Mouse (Mus musculus): ENCODE results near the gene Specc1. TPM values are rescaled to one million over a fixed set of nuclear protein-coding genes. Genes with fewer than 3 reads are reported as not detected.

The Specc1 gene
- polyA plus RNA-seq, 1 experiment from 2014 or later = 13.4 TPM

- no peak overlapping the region for H3K27ac ChIP-seq (ENCODE audit: low read depth)
- DNase-seq (peak; percentile 92), ATAC-seq (ENCODE audit: insufficient read depth) (peak; percentile 49; the same call in 1 of the 2 replicates)
- H3K27me3 ChIP-seq (ENCODE audit: insufficient read depth, low read length) = no peaks in the 10 kb centered on the region
- no peaks in the 10 kb centered on the region for H3K4me1 ChIP-seq (ENCODE audit: insufficient read depth)
- no peaks in the 10 kb centered on the region for H3K9me3 ChIP-seq (ENCODE audit: low read depth, low read length)
- H3K4me2 ChIP-seq = no peak overlapping the region
- 40% methylated on average over 9 of the region's 9 CpGs for WGBS
- peak; percentile 88 for TF ChIP-seq CTCF (IDR thresholded peaks at IDR 0.05; ENCODE audit: low read depth)
- H3K9ac ChIP-seq = no peak overlapping the region
- no peak overlapping the region for H3K4me3 ChIP-seq (ENCODE audit: low read depth, low read length)
- H3K36me3 ChIP-seq (ENCODE audit: insufficient read depth) = no peaks in the 10 kb centered on the region
Measured at GRCm38 (mm10) chr11:62047817-62048640, 91.5 kb downstream of the Specc1 start.

- Histone ChIP-seq H3K9me3 (ENCODE audit: low read depth, low read length) (no peaks in the 10 kb centered on the region), H3K27ac (ENCODE audit: low read depth) (no peak overlapping the region), H3K36me3 (ENCODE audit: insufficient read depth) (no peaks in the 10 kb centered on the region), H3K27me3 (ENCODE audit: insufficient read depth, low read length) (no peaks in the 10 kb centered on the region), H3K4me1 (ENCODE audit: insufficient read depth) (no peaks in the 10 kb centered on the region), H3K4me2 (no peak overlapping the region), H3K9ac (no peak overlapping the region), H3K4me3 (ENCODE audit: low read depth, low read length) (no peak overlapping the region)
- no peak for TF ChIP-seq CTCF (IDR thresholded peaks at IDR 0.05; ENCODE audit: low read depth)
- ATAC-seq (ENCODE audit: insufficient read depth) (no peak), DNase-seq (no peak)
Measured at GRCm38 (mm10) chr11:62049170-62049569, 92.6 kb downstream of the Specc1 start.

GRCm38 (mm10) chr11:62050356-62051330 lies 94.1 kb downstream of the Specc1 start:
- no peak overlapping the region for H3K4me2 ChIP-seq
- 59% methylated on average over 8 of the region's 8 CpGs for WGBS
- no peak overlapping the region for H3K27ac ChIP-seq (ENCODE audit: low read depth)
- no peak for DNase-seq
- no peak overlapping the region for H3K9ac ChIP-seq
- ATAC-seq (ENCODE audit: insufficient read depth) = no peak
- no peaks in the 10 kb centered on the region for H3K4me1 ChIP-seq (ENCODE audit: insufficient read depth)
- no peaks in the 10 kb centered on the region for H3K27me3 ChIP-seq (ENCODE audit: insufficient read depth, low read length)
- H3K9me3 ChIP-seq (ENCODE audit: low read depth, low read length) = no peaks in the 10 kb centered on the region
- H3K36me3 ChIP-seq (ENCODE audit: insufficient read depth) = no peaks in the 10 kb centered on the region
- H3K4me3 ChIP-seq (ENCODE audit: low read depth, low read length) = no peak overlapping the region
- no peak for TF ChIP-seq CTCF (IDR thresholded peaks at IDR 0.05; ENCODE audit: low read depth)

GRCm38 (mm10) chr11:62051487-62051886 lies 94.9 kb downstream of the Specc1 start:
- ATAC-seq (ENCODE audit: insufficient read depth) (no peak), DNase-seq (no peak)
- H3K4me3 ChIP-seq (ENCODE audit: low read depth, low read length) = no peak overlapping the region
- no peak overlapping the region for H3K9ac ChIP-seq
- H3K27ac ChIP-seq (ENCODE audit: low read depth) = no peak overlapping the region
- 81% methylated on average over 4 of the region's 4 CpGs for WGBS
- no peaks in the 10 kb centered on the region for H3K4me1 ChIP-seq (ENCODE audit: insufficient read depth)
- no peaks in the 10 kb centered on the region for H3K9me3 ChIP-seq (ENCODE audit: low read depth, low read length)
- H3K27me3 ChIP-seq (ENCODE audit: insufficient read depth, low read length) = no peaks in the 10 kb centered on the region
- no peaks in the 10 kb centered on the region for H3K36me3 ChIP-seq (ENCODE audit: insufficient read depth)
- no peak overlapping the region for H3K4me2 ChIP-seq
- TF ChIP-seq CTCF (IDR thresholded peaks at IDR 0.05; ENCODE audit: low read depth) = no peak

GRCm38 (mm10) chr11:62053928-62054327 lies 97.4 kb downstream of the Specc1 start:
- DNase-seq = no peak
- WGBS = 79% methylated on average over 9 of the region's 9 CpGs
- H3K4me1 ChIP-seq (ENCODE audit: insufficient read depth) = no peaks in the 10 kb centered on the region
- no peak overlapping the region for H3K27ac ChIP-seq (ENCODE audit: low read depth)
- H3K36me3 ChIP-seq (ENCODE audit: insufficient read depth) = no peaks in the 10 kb centered on the region
- H3K4me2 ChIP-seq = no peak overlapping the region
- ATAC-seq (ENCODE audit: insufficient read depth) = no peak
- no peaks in the 10 kb centered on the region for H3K27me3 ChIP-seq (ENCODE audit: insufficient read depth, low read length)
- TF ChIP-seq CTCF (IDR thresholded peaks at IDR 0.05; ENCODE audit: low read depth) = no peak
- no peaks in the 10 kb centered on the region for H3K9me3 ChIP-seq (ENCODE audit: low read depth, low read length)
- no peak overlapping the region for H3K9ac ChIP-seq
- H3K4me3 ChIP-seq (ENCODE audit: low read depth, low read length) = no peak overlapping the region

GRCm38 (mm10) chr11:62064565-62064964 lies 108.0 kb downstream of the Specc1 start:
- WGBS = 29% methylated on average over 1 of the region's 1 CpGs
- DNase-seq = no peak

GRCm38 (mm10) chr11:62065655-62066054 lies 109.1 kb downstream of the Specc1 start:
- Histone ChIP-seq H3K4me3 (ENCODE audit: low read depth, low read length) (no peak overlapping the region), H3K4me1 (ENCODE audit: insufficient read depth) (no peaks in the 10 kb centered on the region), H3K4me2 (no peak overlapping the region), H3K27me3 (ENCODE audit: insufficient read depth, low read length) (no peaks in the 10 kb centered on the region), H3K36me3 (ENCODE audit: insufficient read depth) (no peaks in the 10 kb centered on the region), H3K9ac (no peak overlapping the region), H3K9me3 (ENCODE audit: low read depth, low read length) (no peaks in the 10 kb centered on the region), H3K27ac (ENCODE audit: low read depth) (no peak overlapping the region)
- DNase-seq (no peak), ATAC-seq (ENCODE audit: insufficient read depth) (no peak)
- WGBS = 61% methylated on average over 6 of the region's 6 CpGs
- no peak for TF ChIP-seq CTCF (IDR thresholded peaks at IDR 0.05; ENCODE audit: low read depth)

More at GRCm38 (mm10) chr11:62064565-62064964, 108.0 kb downstream of the Specc1 start:
- H3K4me3 ChIP-seq (ENCODE audit: low read depth, low read length) = no peak overlapping the region
- H3K27ac ChIP-seq (ENCODE audit: low read depth) = no peak overlapping the region
- no peaks in the 10 kb centered on the region for H3K9me3 ChIP-seq (ENCODE audit: low read depth, low read length)
- no peaks in the 10 kb centered on the region for H3K27me3 ChIP-seq (ENCODE audit: insufficient read depth, low read length)
- no peak for TF ChIP-seq CTCF (IDR thresholded peaks at IDR 0.05; ENCODE audit: low read depth)
- H3K4me1 ChIP-seq (ENCODE audit: insufficient read depth) = no peaks in the 10 kb centered on the region
- H3K36me3 ChIP-seq (ENCODE audit: insufficient read depth) = no peaks in the 10 kb centered on the region
- no peak overlapping the region for H3K4me2 ChIP-seq
- ATAC-seq (ENCODE audit: insufficient read depth) = no peak
- H3K9ac ChIP-seq = no peak overlapping the region

All from lung, embryonic 14.5 days (tissue).